Mouse (Mus musculus): ENCODE results near the gene Hist2h4. TPM values are rescaled to one million over a fixed set of nuclear protein-coding genes. Genes with fewer than 3 reads are reported as not detected.

The Hist2h4 gene
- polyA plus RNA-seq, 1 experiment = 2.2 TPM

DNA sequence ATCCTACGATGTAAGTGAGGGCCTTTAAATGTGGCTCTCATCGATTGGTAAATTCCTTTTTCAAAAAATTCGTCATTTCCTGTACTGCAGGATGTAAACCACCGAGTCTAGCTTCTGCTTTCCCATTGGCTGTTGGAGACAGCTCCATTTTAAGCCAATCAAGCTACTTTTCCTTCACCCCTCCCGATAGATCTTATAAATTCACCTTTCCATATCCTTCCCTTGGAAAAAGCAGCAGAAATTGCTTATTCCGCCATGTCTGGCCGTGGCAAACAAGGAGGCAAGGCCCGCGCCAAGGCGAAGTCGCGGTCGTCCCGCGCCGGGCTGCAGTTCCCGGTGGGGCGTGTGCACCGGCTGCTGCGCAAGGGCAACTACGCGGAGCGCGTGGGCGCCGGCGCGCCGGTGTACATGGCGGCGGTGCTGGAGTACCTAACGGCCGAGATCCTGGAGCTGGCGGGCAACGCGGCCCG, 43.4 kb downstream of the Hist2h4 start, which contains the start of the genes Bola1 and Hist2h2ab:
Bola1 (minus strand) TSS at position 49 of the 470 bp plus-strand sequence.
Hist2h2ab (plus strand) TSS at position 205 of the 470 bp plus-strand sequence.
- no peak for TF ChIP-seq GATA1 (IDR thresholded peaks at IDR 0.05; ENCODE audit: low read length)

DNA sequence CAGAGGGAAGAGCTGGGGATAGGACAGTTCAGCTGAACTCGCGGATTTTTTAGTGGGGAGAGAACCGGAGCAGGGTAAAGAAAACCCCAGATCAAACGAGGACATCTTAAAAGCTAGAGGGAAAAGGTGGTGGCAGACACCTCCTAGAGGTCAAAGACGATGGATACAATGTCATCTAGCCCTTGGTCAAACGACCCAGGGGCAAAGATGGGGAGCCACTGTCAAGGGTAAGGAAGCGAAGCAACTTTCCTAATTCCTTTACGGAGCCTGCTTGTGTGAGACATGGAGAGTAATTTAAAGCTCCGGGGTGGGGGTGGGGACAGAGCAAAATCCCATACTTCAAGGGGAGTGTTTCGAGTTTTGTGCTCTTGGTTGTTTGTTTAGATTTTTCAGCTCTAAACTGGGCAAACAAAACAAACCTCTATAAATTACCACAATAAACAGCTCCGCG, 43.9 kb downstream of the Hist2h4 start:
- TF ChIP-seq GATA1 (IDR thresholded peaks at IDR 0.05; ENCODE audit: low read length) = no peak

Other genes starting within 250 kb of the Hist2h4 start
- 5.6 and 5.8 TPM in 2 replicates for gene Vps45, start 204.8 kb downstream of the Hist2h4 start, polyA plus RNA-seq (2012)
- 10.4 and 11.5 TPM in 2 replicates for gene Otud7b, start 158.8 kb downstream of the Hist2h4 start, polyA plus RNA-seq (2012)
- not detected in 2 replicates for gene Mtmr11, start 101.3 kb downstream of the Hist2h4 start, polyA plus RNA-seq (2012)
- gene Sf3b4, start 91.0 kb downstream of the Hist2h4 start, polyA plus RNA-seq (2012) = 1,005 and 1,197 TPM in 2 replicates
- gene Sv2a, start 82.2 kb downstream of the Hist2h4 start, polyA plus RNA-seq (2012) = 0.15 and 0.28 TPM in 2 replicates
- 159 and 228 TPM in 2 replicates for gene Bola1, start 43.6 kb downstream of the Hist2h4 start, polyA plus RNA-seq (2012)
- 0.44 and 0.69 TPM in 2 replicates for gene Hist2h2ab, start 43.4 kb downstream of the Hist2h4 start, polyA plus RNA-seq (2012)
- 2.5 and 6.5 TPM in 2 replicates for gene Hist2h2ac, start 42.4 kb downstream of the Hist2h4 start, polyA plus RNA-seq (2012)
- 0.13 and 0.21 TPM in 2 replicates for gene Hist2h2be, start 42.2 kb downstream of the Hist2h4 start, polyA plus RNA-seq (2012)
- gene Hist2h3c2, start 24.2 kb downstream of the Hist2h4 start, polyA plus RNA-seq (2012) = 45.1 and 54.3 TPM in 2 replicates
- 48.7 and 66.2 TPM in 2 replicates for gene Hist2h2aa2, start 23.0 kb downstream of the Hist2h4 start, polyA plus RNA-seq (2012)
- gene Hist2h2aa1, start 17.8 kb downstream of the Hist2h4 start, polyA plus RNA-seq (2012) = 3.6 and 5.8 TPM in 2 replicates
- not detected in 2 replicates for gene Hist2h3c1, start 16.6 kb downstream of the Hist2h4 start, polyA plus RNA-seq (2012)
- 32.0 and 50.2 TPM in 2 replicates for gene Hist2h3b, start 5.3 kb upstream of the Hist2h4 start, polyA plus RNA-seq (2012)
- gene Hist2h2bb, start 6.4 kb upstream of the Hist2h4 start, polyA plus RNA-seq (2012) = 0.37 and 1.5 TPM in 2 replicates
- gene Fcgr1, start 30.7 kb upstream of the Hist2h4 start, polyA plus RNA-seq (2012) = not detected in 2 replicates
- gene BC107364, start 189.0 kb upstream of the Hist2h4 start, polyA plus RNA-seq (2012) = not detected in 2 replicates

Data from G1E-ER4 (cell line).